Mouse (Mus musculus) heart, postnatal 0 days (tissue): ENCODE results near the gene Atp5s. TPM values are rescaled to one million over a fixed set of nuclear protein-coding genes. Genes with fewer than 3 reads are reported as not detected.

ENCODE experiments used
- ATAC-seq: fragments of 200-750 bp; cut with Nextera tagmentation; 2 replicates; pipeline ENCODE4 v1.8.0; 2017; ENCODE audit warnings: low read depth, moderate number of reproducible peaks, moderate library complexity; ENCODE audit not compliant: insufficient read depth
- DNase-seq: peaks from one replicate; pipeline ENCODE4 v3.0.0-alpha.2; 2016; ENCODE audit warnings: low spot score
- H3K27ac ChIP-seq: fragments of 300-500 bp; sonication (generic); 2 replicates; pipeline ENCODE4 v1.5.1; 2014; ENCODE audit warnings: low read depth, mild to moderate bottlenecking
- H3K27me3 ChIP-seq: fragments of 300-500 bp; sonication (generic); 2 replicates; pipeline ENCODE4 v1.6.1; 2014; ENCODE audit warnings: low read length, mixed read lengths; ENCODE audit not compliant: control insufficient read depth, insufficient read depth
- H3K36me3 ChIP-seq: fragments of 300-500 bp; sonication (generic); replicated peaks from 2 replicates; pipeline ENCODE4 v1.6.1; 2014; ENCODE audit warnings: low read length, mixed read lengths; ENCODE audit not compliant: control insufficient read depth, insufficient read depth
- H3K4me1 ChIP-seq: fragments of 300-500 bp; sonication (generic); 2 replicates; pipeline ENCODE4 v1.6.1; 2014; ENCODE audit warnings: antibody characterized with exemption; ENCODE audit not compliant: control insufficient read depth, insufficient read depth
- H3K4me2 ChIP-seq: fragments of 300-500 bp; sonication (generic); 2 replicates; pipeline ENCODE4 v1.6.1; 2014; ENCODE audit warnings: low read depth, mild to moderate bottlenecking, low read length, moderate library complexity
- H3K4me3 ChIP-seq: fragments of 300-500 bp; sonication (generic); 2 replicates; pipeline ENCODE4 v1.5.1; 2014; ENCODE audit warnings: low read depth, low read length
- H3K9ac ChIP-seq: fragments of 300-500 bp; sonication (generic); replicated peaks from 2 replicates; pipeline ENCODE4 v1.6.1; 2014; ENCODE audit warnings: low read depth, low read length, mixed read lengths
- H3K9me3 ChIP-seq: fragments of 300-500 bp; sonication (generic); replicated peaks from 2 replicates; pipeline ENCODE4 v1.6.1; 2016; ENCODE audit warnings: low read length; ENCODE audit not compliant: control insufficient read depth
- CTCF ChIP-seq: IDR thresholded peaks from 2 replicates; pipeline ENCODE4 v1.5.1; 2016; ENCODE audit warnings: antibody characterized with exemption, control low read depth, low read depth
- EP300 ChIP-seq: IDR thresholded peaks from 2 replicates; pipeline ENCODE4 v1.6.1; 2016; ENCODE audit warnings: antibody characterized with exemption, low read depth
- WGBS: fragments of 180-500 bp; shearing (Covaris S2); extraction: QIAGEN DNeasy Blood & Tissue Kit; methylation state at CpG from one replicate; pipeline ENCODE4 v1.1.7; 2014; 5-methylcytosine and 5-hydroxymethylcytosine counted together
- polyA plus RNA-seq: library from polyadenylated mRNA; unstranded; fragments of >200 nt; fragmentation: Nextera tagmentation; extraction: Ambion mirVana; gene quantifications from 2 replicates; pipeline ENCODE4 v1.2.1, GENCODE M21; 2015
- total RNA-seq: library from RNA; depleted of rRNA; stranded (reverse); fragments of >200 nt; gene quantifications from 2 replicates; pipeline ENCODE4 v1.2.3, GENCODE M21; 2014; ENCODE audit warnings: low replicate concordance

Gene Atp5s
- total and polyA plus RNA-seq, 2 experiments from 2014 or later = 8.9 to 40.9 TPM

GRCm38 (mm10) chr12:69781935-69782650 lies 57.3 kb downstream of the Atp5s start:
- Histone ChIP-seq H3K9ac (no peak overlapping the region), H3K9me3 (no peaks in the 10 kb centered on the region), H3K36me3 (no peaks in the 10 kb centered on the region), H3K4me1 (peaks cover 12% of the 10 kb centered on the region), H3K4me2 (0 out of 2 replicates have a peak overlapping the region, but pooled peaks have one; percentile 3), H3K4me3 (no peak overlapping the region), H3K27me3 (no peaks in the 10 kb centered on the region), H3K27ac (peak overlapping the region; percentile 57)
- DNase-seq (peak; percentile 38), ATAC-seq (peak; percentile 72)
- WGBS = 49% methylated on average over 10 of the region's 10 CpGs
- TF ChIP-seq CTCF (no peak), EP300 (no peak)

GRCm38 (mm10) chr12:69783247-69784025 lies 58.7 kb downstream of the Atp5s start:
- Histone ChIP-seq H3K36me3 (no peaks in the 10 kb centered on the region), H3K4me2 (no peak overlapping the region), H3K9me3 (no peaks in the 10 kb centered on the region), H3K4me1 (peaks cover 6% of the 10 kb centered on the region), H3K9ac (no peak overlapping the region), H3K27me3 (no peaks in the 10 kb centered on the region), H3K4me3 (no peak overlapping the region), H3K27ac (no peak overlapping the region)
- TF ChIP-seq EP300 (no peak), CTCF (no peak)
- WGBS = 63% methylated on average over 6 of the region's 6 CpGs
- DNase-seq (no peak), ATAC-seq (no peak)

- no peak for DNase-seq
- TF ChIP-seq CTCF (no peak), EP300 (no peak)
Measured at GRCm38 (mm10) chr12:69785471-69785870, 60.7 kb downstream of the Atp5s start.

GRCm38 (mm10) chr12:69788380-69788779 lies 63.6 kb downstream of the Atp5s start:
- Histone ChIP-seq H3K4me2 (no peak overlapping the region), H3K9ac (no peak overlapping the region), H3K4me1 (no peaks in the 10 kb centered on the region; the same call in 1 of the 2 replicates), H3K4me3 (no peak overlapping the region), H3K27ac (no peak overlapping the region), H3K36me3 (no peaks in the 10 kb centered on the region), H3K27me3 (no peaks in the 10 kb centered on the region), H3K9me3 (no peaks in the 10 kb centered on the region)
- TF ChIP-seq CTCF = no peak
- no peak for TF ChIP-seq EP300
- DNase-seq (no peak), ATAC-seq (no peak)
- WGBS = 90% methylated on average over 5 of the region's 5 CpGs

More at GRCm38 (mm10) chr12:69785471-69785870, 60.7 kb downstream of the Atp5s start:
- no peaks in the 10 kb centered on the region for H3K36me3 ChIP-seq
- H3K9me3 ChIP-seq = no peaks in the 10 kb centered on the region
- no peak for ATAC-seq
- H3K4me3 ChIP-seq = no peak overlapping the region
- H3K9ac ChIP-seq = no peak overlapping the region
- 81% methylated on average over 9 of the region's 9 CpGs for WGBS
- H3K4me1 ChIP-seq = peaks cover 6% of the 10 kb centered on the region
- H3K27ac ChIP-seq = no peak overlapping the region
- no peaks in the 10 kb centered on the region for H3K27me3 ChIP-seq
- no peak overlapping the region for H3K4me2 ChIP-seq

GRCm38 (mm10) chr12:69789766-69790529 lies 65.2 kb downstream of the Atp5s start:
- ATAC-seq (no peak), DNase-seq (no peak)
- peak overlapping the region; percentile 97 for H3K4me2 ChIP-seq
- TF ChIP-seq EP300 = no peak
- TF ChIP-seq CTCF = no peak
- 45% methylated on average over 27 of the region's 27 CpGs for WGBS
- H3K9ac ChIP-seq = peak overlapping the region; percentile 58
- no peaks in the 10 kb centered on the region for H3K36me3 ChIP-seq
- H3K4me3 ChIP-seq = peak overlapping the region; percentile 73
- H3K9me3 ChIP-seq = no peaks in the 10 kb centered on the region
- no peaks in the 10 kb centered on the region; the same call in 1 of the 2 replicates for H3K4me1 ChIP-seq
- no peaks in the 10 kb centered on the region for H3K27me3 ChIP-seq
- no peak overlapping the region for H3K27ac ChIP-seq
